Mouse (Mus musculus) intestine, embryonic 14.5 days (tissue): Measurements from ENCODE around the gene Mrpl40. TPM values are rescaled to one million over a fixed set of nuclear protein-coding genes. Genes with fewer than 3 reads are reported as not detected.

Experiments used
- ATAC-seq: fragments of 200-750 bp; cut with Nextera tagmentation; replicated peaks from 2 replicates; pipeline ENCODE4 v1.8.0; 2017; ENCODE audit warnings: low read depth, moderate number of reproducible peaks, moderate TSS enrichment, moderate library complexity; ENCODE audit not compliant: low FRiP score, low TSS enrichment
- DNase-seq: peaks from one replicate; pipeline ENCODE4 v3.0.0-alpha.2; 2018; ENCODE audit warnings: low spot score
- H3K27ac ChIP-seq: fragments of 300-500 bp; sonication (generic); 2 replicates; pipeline ENCODE4 v1.5.1; 2014; ENCODE audit warnings: low read depth, mild to moderate bottlenecking, control low read depth
- H3K27me3 ChIP-seq: fragments of 300-500 bp; sonication (generic); replicated peaks from 2 replicates; pipeline ENCODE4 v1.6.1; 2014; ENCODE audit warnings: low read length, control low read depth; ENCODE audit not compliant: control insufficient read depth, insufficient read depth
- H3K36me3 ChIP-seq: fragments of 300-500 bp; sonication (generic); 2 replicates; pipeline ENCODE4 v1.6.1; 2014; ENCODE audit warnings: low read length, control low read depth; ENCODE audit not compliant: control insufficient read depth, insufficient read depth
- H3K4me1 ChIP-seq: fragments of 300-500 bp; sonication (generic); replicated peaks from 2 replicates; pipeline ENCODE4 v1.6.1; 2014; ENCODE audit warnings: low read length, control low read depth, mixed read lengths; ENCODE audit not compliant: control insufficient read depth, insufficient read depth
- H3K4me2 ChIP-seq: fragments of 300-500 bp; sonication (generic); 2 replicates; pipeline ENCODE4 v1.6.1; 2014; ENCODE audit warnings: low read length
- H3K4me3 ChIP-seq: fragments of 300-500 bp; sonication (generic); 2 replicates; pipeline ENCODE4 v1.5.1; 2014; ENCODE audit warnings: low read depth, low read length, control low read depth, mixed read lengths
- H3K9ac ChIP-seq: fragments of 300-500 bp; sonication (generic); 2 replicates; pipeline ENCODE4 v1.6.1; 2014; ENCODE audit warnings: mild to moderate bottlenecking, low read length
- H3K9me3 ChIP-seq: fragments of 300-500 bp; sonication (generic); 2 replicates; pipeline ENCODE4 v1.6.1; 2016; ENCODE audit warnings: low read length, control low read depth; ENCODE audit not compliant: control insufficient read depth
- WGBS: fragments of 180-500 bp; shearing (Covaris S2); extraction: QIAGEN DNeasy Blood & Tissue Kit; methylation state at CpG from one replicate; pipeline ENCODE4 v1.1.7; 2014; 5-methylcytosine and 5-hydroxymethylcytosine counted together
- polyA plus RNA-seq: library from polyadenylated mRNA; unstranded; fragments of >200 nt; fragmentation: Nextera tagmentation; extraction: Ambion mirVana; gene quantifications from 2 replicates; pipeline ENCODE4 v1.2.1, GENCODE M21; 2014

The Mrpl40 gene
- polyA plus RNA-seq: 92.6 and 92.9 TPM in 2 replicates

GRCm38 (mm10) chr16:18876442-18877308 lies at the start of gene Mrpl40, which contains the start of gene Hira:
Mrpl40 (minus strand) TSS chr16:18876862.
Hira (plus strand) TSS chr16:18877037.
- peak; percentile 96 for ATAC-seq
- H3K9me3 ChIP-seq: no peaks in the 10 kb centered on the region
- peaks cover 38% of the 10 kb centered on the region for H3K36me3 ChIP-seq
- H3K4me2 ChIP-seq: peak within 1 kb of the TSS; percentile 78
- no peaks in the 10 kb centered on the region for H3K27me3 ChIP-seq
- H3K9ac ChIP-seq: peak within 1 kb of the TSS; percentile 80
- peak within 1 kb of the TSS; percentile 86 for H3K4me3 ChIP-seq
- H3K4me1 ChIP-seq: no peaks in the 10 kb centered on the region; the same call in 1 of the 2 replicates
- peak within 1 kb of the TSS; percentile 91 for H3K27ac ChIP-seq
- WGBS: under 1% methylated on average over 93 of the region's 93 CpGs
- DNase-seq: peak; percentile 94

DNA sequence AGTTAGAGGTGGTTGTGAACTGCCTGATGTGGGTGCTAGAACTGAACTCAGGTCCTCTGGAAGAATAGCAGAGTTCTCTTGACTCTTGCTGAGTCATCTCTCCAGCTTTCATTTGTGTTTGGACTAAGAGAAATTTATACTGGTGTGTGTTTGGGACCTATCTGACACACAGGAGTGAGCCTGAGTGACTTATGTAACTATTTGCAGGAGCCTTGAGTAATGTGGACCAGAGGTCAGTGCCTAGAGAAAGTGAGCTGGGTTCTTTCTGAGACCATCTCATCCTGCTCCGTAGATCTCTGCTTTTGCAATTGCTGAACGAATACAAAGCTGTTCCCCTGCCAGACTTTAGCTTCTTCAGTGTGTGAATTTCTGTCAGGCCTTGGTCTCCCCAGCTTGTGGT lies 45.1 kb upstream of the Mrpl40 start:
- no peaks in the 10 kb centered on the region for H3K9me3 ChIP-seq
- H3K27ac ChIP-seq: no peak overlapping the region
- 82% methylated on average over 2 of the region's 2 CpGs for whole genome bisulfite sequencing
- no peak for ATAC-seq
- H3K36me3 ChIP-seq: peaks cover 94% of the 10 kb centered on the region
- H3K27me3 ChIP-seq: no peaks in the 10 kb centered on the region
- DNase-seq: no peak
- H3K4me1 ChIP-seq: no peaks in the 10 kb centered on the region
- no peak overlapping the region for H3K4me3 ChIP-seq
- no peak overlapping the region for H3K4me2 ChIP-seq
- H3K9ac ChIP-seq: no peak overlapping the region

- no peak for ATAC-seq
- no peak overlapping the region for H3K4me3 ChIP-seq
- 97% methylated on average over 4 of the region's 4 CpGs for WGBS
Measured at GRCm38 (mm10) chr16:18916064-18916463, 39.4 kb upstream of the Mrpl40 start.

DNA sequence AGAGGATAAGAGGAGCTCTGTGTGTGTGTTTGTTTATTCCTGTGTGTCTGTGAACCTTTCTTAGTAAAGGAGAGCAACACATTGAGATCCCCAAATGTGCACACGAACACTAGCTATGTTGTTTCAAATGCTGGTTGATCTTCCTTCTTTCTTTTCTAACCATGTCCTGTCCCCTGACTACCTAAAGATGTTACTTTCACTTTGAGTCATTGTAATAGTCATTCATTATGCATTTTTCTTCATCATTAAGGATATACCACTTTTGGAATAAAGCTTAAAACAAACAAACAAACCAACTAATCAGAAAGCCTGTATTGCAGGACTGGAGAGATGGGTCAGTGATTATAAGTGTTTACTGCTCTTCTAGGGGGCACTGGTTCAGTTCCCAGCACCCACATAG lies 29.0 kb upstream of the Mrpl40 start:
- Histone ChIP-seq H3K36me3 (peaks cover 72% of the 10 kb centered on the region), H3K4me2 (no peak overlapping the region), H3K27ac (no peak overlapping the region), H3K27me3 (no peaks in the 10 kb centered on the region), H3K9me3 (no peaks in the 10 kb centered on the region), H3K4me1 (no peaks in the 10 kb centered on the region), H3K9ac (no peak overlapping the region), H3K4me3 (no peak overlapping the region)
- DNase-seq: no peak
- WGBS: 100% methylated on average over 1 of the region's 1 CpGs
- no peak for ATAC-seq

More at GRCm38 (mm10) chr16:18916064-18916463, 39.4 kb upstream of the Mrpl40 start:
- H3K9ac ChIP-seq: no peak overlapping the region
- no peaks in the 10 kb centered on the region for H3K9me3 ChIP-seq
- H3K36me3 ChIP-seq: peaks cover 78% of the 10 kb centered on the region
- H3K4me1 ChIP-seq: no peaks in the 10 kb centered on the region
- H3K4me2 ChIP-seq: no peak overlapping the region
- no peaks in the 10 kb centered on the region for H3K27me3 ChIP-seq
- DNase-seq: no peak
- no peak overlapping the region for H3K27ac ChIP-seq

- Histone ChIP-seq H3K4me2 (no peak overlapping the region), H3K9ac (no peak overlapping the region), H3K4me1 (no peaks in the 10 kb centered on the region), H3K4me3 (no peak overlapping the region), H3K9me3 (no peaks in the 10 kb centered on the region), H3K36me3 (peaks cover 52% of the 10 kb centered on the region), H3K27ac (no peak overlapping the region), H3K27me3 (no peaks in the 10 kb centered on the region)
- ATAC-seq (no peak), DNase-seq (no peak)
- 74% methylated on average over 10 of the region's 10 CpGs for WGBS
Measured at GRCm38 (mm10) chr16:18896429-18896828, 19.8 kb upstream of the Mrpl40 start.

DNA sequence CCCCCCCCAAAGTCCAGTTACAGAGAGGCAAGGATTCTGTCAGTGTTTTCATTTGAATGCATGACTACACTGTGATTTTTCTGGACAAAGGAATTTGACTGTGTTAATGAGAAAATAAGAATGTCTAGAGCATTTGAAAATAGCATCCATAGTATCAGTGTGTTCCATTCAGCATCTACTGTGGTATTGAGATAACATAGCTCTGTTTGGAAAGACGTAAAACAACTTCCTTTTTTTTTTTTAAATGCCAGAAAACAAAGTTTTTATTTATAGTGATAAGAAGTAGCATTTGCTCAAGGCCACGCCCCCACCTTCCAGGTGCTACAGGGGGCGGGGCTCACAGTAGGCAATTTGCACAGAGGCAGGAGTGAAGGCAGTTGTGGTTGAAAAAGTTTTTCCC lies 18.6 kb upstream of the Mrpl40 start:
- no peak overlapping the region for H3K9ac ChIP-seq
- H3K27me3 ChIP-seq: no peaks in the 10 kb centered on the region
- WGBS: 73% methylated on average over 3 of the region's 3 CpGs
- peaks cover 48% of the 10 kb centered on the region for H3K36me3 ChIP-seq
- H3K27ac ChIP-seq: no peak overlapping the region
- H3K4me3 ChIP-seq: no peak overlapping the region
- no peak for DNase-seq
- ATAC-seq: no peak
- no peak overlapping the region for H3K4me2 ChIP-seq
- no peaks in the 10 kb centered on the region for H3K9me3 ChIP-seq
- H3K4me1 ChIP-seq: no peaks in the 10 kb centered on the region

- no peaks in the 10 kb centered on the region for H3K4me1 ChIP-seq
- no peak overlapping the region for H3K4me3 ChIP-seq
- DNase-seq: no peak
- H3K27ac ChIP-seq: no peak overlapping the region
- no peak for ATAC-seq
- no peak overlapping the region for H3K9ac ChIP-seq
- no peaks in the 10 kb centered on the region for H3K9me3 ChIP-seq
- H3K36me3 ChIP-seq: peaks cover 35% of the 10 kb centered on the region
- no peaks in the 10 kb centered on the region for H3K27me3 ChIP-seq
- no peak overlapping the region for H3K4me2 ChIP-seq
- WGBS: 69% methylated on average over 4 of the region's 4 CpGs
Measured at GRCm38 (mm10) chr16:18893840-18894372, 17.2 kb upstream of the Mrpl40 start.

DNA sequence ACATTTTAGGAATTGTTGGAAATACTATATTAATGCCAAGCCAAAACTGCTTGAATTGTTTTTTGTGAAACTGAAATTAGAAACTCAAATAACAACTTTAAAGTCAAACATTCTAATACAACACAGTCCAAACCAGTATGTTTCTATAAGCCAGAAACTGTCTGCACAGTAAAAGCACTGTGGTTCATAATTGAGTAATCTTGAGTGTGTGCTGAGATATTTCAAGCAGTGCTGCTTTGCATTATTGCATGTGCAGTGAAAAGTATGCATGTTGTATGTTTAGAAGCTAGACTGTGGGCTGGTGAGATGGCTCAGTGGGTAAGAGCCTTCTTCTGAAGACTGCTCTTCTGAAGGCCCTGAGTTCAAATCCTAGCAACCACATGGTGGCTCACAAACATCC lies 7.4 kb upstream of the Mrpl40 start:
- ATAC-seq (no peak), DNase-seq (no peak)
- no peak overlapping the region for H3K27ac ChIP-seq
- H3K4me2 ChIP-seq: no peak overlapping the region
- no peaks in the 10 kb centered on the region for H3K27me3 ChIP-seq
- no peaks in the 10 kb centered on the region for H3K9me3 ChIP-seq
- H3K9ac ChIP-seq: no peak overlapping the region
- no peak overlapping the region for H3K4me3 ChIP-seq
- H3K36me3 ChIP-seq: peaks cover 4% of the 10 kb centered on the region
- no peaks in the 10 kb centered on the region for H3K4me1 ChIP-seq
